Mouse (Mus musculus) heart, embryonic 14.5 days (tissue): ENCODE results near the gene Mal. TPM values are rescaled to one million over a fixed set of nuclear protein-coding genes. Genes with fewer than 3 reads are reported as not detected.
"Not testable (repeated sequence)": the region's sequence is repeated elsewhere in the genome, so short reads cannot be mapped to it uniquely, and the experiment has no call there.

ENCODE experiments used
- ATAC-seq: fragments of 200-750 bp; cut with Nextera tagmentation; 2 replicates; pipeline ENCODE4 v1.8.0; 2017; ENCODE audit warnings: low read depth, moderate TSS enrichment; ENCODE audit not compliant: insufficient number of reproducible peaks, insufficient read depth, low FRiP score
- H3K27ac ChIP-seq, 2 experiments: fragments of 200-500 bp in 1 of 2; fragments of 300-500 bp in 1 of 2; sonication (generic) in 1 of 2; replicated peaks in 1 of 2; 2 replicates each; pipeline ENCODE4 v1.5.1; 2012 to 2014; ENCODE audit warnings: low read depth in 2 of 2, low read length in 2 of 2, control low read depth in 1 of 2, mild to moderate bottlenecking in 1 of 2, mixed read lengths in 1 of 2; ENCODE audit not compliant: control insufficient read depth in 1 of 2, insufficient read depth in 1 of 2
- H3K27me3 ChIP-seq: fragments of 300-500 bp; sonication (generic); 2 replicates; pipeline ENCODE4 v1.6.1; 2014; ENCODE audit warnings: mild to moderate bottlenecking, low read length, control low read depth; ENCODE audit not compliant: control insufficient read depth, insufficient read depth
- H3K36me3 ChIP-seq: fragments of 300-500 bp; sonication (generic); 2 replicates; pipeline ENCODE4 v1.6.1; 2014; ENCODE audit warnings: mild to moderate bottlenecking, control low read depth, low read length, mixed read lengths; ENCODE audit not compliant: control insufficient read depth, insufficient read depth
- H3K4me1 ChIP-seq, 2 experiments: fragments of 200-500 bp in 1 of 2; fragments of 300-500 bp in 1 of 2; sonication (generic) in 1 of 2; 2 replicates each; pipeline ENCODE4 v1.6.1; 2012 to 2014; ENCODE audit warnings: low read length in 2 of 2, control low read depth in 1 of 2, mixed read lengths in 1 of 2; ENCODE audit not compliant: control insufficient read depth in 2 of 2, insufficient read depth in 2 of 2
- H3K4me2 ChIP-seq: fragments of 300-500 bp; sonication (generic); 2 replicates; pipeline ENCODE4 v1.6.1; 2014; ENCODE audit warnings: mild to moderate bottlenecking, low read length
- H3K4me3 ChIP-seq, 2 experiments: fragments of 200-500 bp in 1 of 2; fragments of 300-500 bp in 1 of 2; sonication (generic) in 1 of 2; 2 replicates each; pipeline ENCODE4 v1.5.1; 2012 to 2014; ENCODE audit warnings: low read length in 2 of 2, mild to moderate bottlenecking in 2 of 2, control low read depth in 1 of 2, low read depth in 1 of 2, moderate library complexity in 1 of 2; ENCODE audit not compliant: control insufficient read depth in 1 of 2, insufficient read depth in 1 of 2
- H3K9ac ChIP-seq: fragments of 300-500 bp; sonication (generic); 2 replicates; pipeline ENCODE4 v1.6.1; 2014; ENCODE audit warnings: mild to moderate bottlenecking, low read length
- H3K9me3 ChIP-seq: fragments of 300-500 bp; sonication (generic); 2 replicates; pipeline ENCODE4 v1.6.1; 2016; ENCODE audit warnings: low read length, control low read depth; ENCODE audit not compliant: control insufficient read depth
- WGBS: fragments of 180-500 bp; shearing (Covaris S2); extraction: QIAGEN DNeasy Blood & Tissue Kit; methylation state at CpG from one replicate; pipeline ENCODE4 v1.1.7; 2014; 5-methylcytosine and 5-hydroxymethylcytosine counted together
- polyA plus RNA-seq: library from polyadenylated mRNA; unstranded; fragments of >200 nt; fragmentation: Nextera tagmentation; extraction: Ambion mirVana; gene quantifications from 2 replicates; pipeline ENCODE4 v1.2.1, GENCODE M21; 2014

The Mal gene
- polyA plus RNA-seq, 1 experiment from 2014 or later, result 2.6 TPM

GRCm38 (mm10) chr2:127603383-127603782, 53.1 kb downstream of the Mal start:
- H3K36me3 ChIP-seq, result peaks cover 84% of the 10 kb centered on the region
- not testable (repeated sequence) for H3K4me2 ChIP-seq, H3K9me3 ChIP-seq, H3K27me3 ChIP-seq, H3K9ac ChIP-seq, H3K27ac ChIP-seq, H3K4me1 ChIP-seq, H3K4me3 ChIP-seq
- 48% methylated on average over 5 of the region's 8 CpGs for WGBS
- 0 out of 2 replicates have a peak, but pooled peaks have one; percentile 21 for ATAC-seq

- WGBS, result 63% methylated on average over 4 of the region's 4 CpGs
Measured at GRCm38 (mm10) chr2:127590840-127591239, 65.7 kb downstream of the Mal start.

GRCm38 (mm10) chr2:127590204-127590603, 66.3 kb downstream of the Mal start:
- 69% methylated on average over 15 of the region's 15 CpGs for WGBS
- no peak overlapping the region for H3K27ac ChIP-seq
- H3K4me2 ChIP-seq, result peak overlapping the region; percentile 32
- ATAC-seq, result no peak
- no peak overlapping the region for H3K9ac ChIP-seq
- peaks cover 43% of the 10 kb centered on the region for H3K36me3 ChIP-seq
- H3K4me1 ChIP-seq, result peaks cover 5 to 17% of the 10 kb centered on the region in 2 experiments; a peak in 3 of 4 replicates
- H3K9me3 ChIP-seq, result no peaks in the 10 kb centered on the region
- no peak overlapping the region for H3K4me3 ChIP-seq
- no peaks in the 10 kb centered on the region for H3K27me3 ChIP-seq

More at GRCm38 (mm10) chr2:127590840-127591239, 65.7 kb downstream of the Mal start:
- Histone ChIP-seq H3K9ac (no peak overlapping the region), H3K27ac (0 out of 4 replicates have a peak overlapping the region, but pooled peaks of 1 of the 2 experiments have one; percentile 8), H3K4me1 (peaks cover 5 to 17% of the 10 kb centered on the region in 2 experiments; a peak in 3 of 4 replicates), H3K27me3 (no peaks in the 10 kb centered on the region), H3K36me3 (peaks cover 50% of the 10 kb centered on the region), H3K4me2 (0 out of 2 replicates have a peak overlapping the region, but pooled peaks have one; percentile 32), H3K9me3 (no peaks in the 10 kb centered on the region), H3K4me3 (no peak overlapping the region)
- no peak for ATAC-seq

GRCm38 (mm10) chr2:127588897-127589296, 67.6 kb downstream of the Mal start:
- H3K27ac ChIP-seq, result no peak overlapping the region
- no peak overlapping the region for H3K4me3 ChIP-seq
- no peaks in the 10 kb centered on the region for H3K9me3 ChIP-seq
- H3K4me2 ChIP-seq, result no peak overlapping the region
- WGBS, result 89% methylated on average over 9 of the region's 9 CpGs
- peaks cover 5 to 17% of the 10 kb centered on the region in 2 experiments; a peak in 3 of 4 replicates for H3K4me1 ChIP-seq
- ATAC-seq, result no peak
- peaks cover 30% of the 10 kb centered on the region for H3K36me3 ChIP-seq
- H3K27me3 ChIP-seq, result no peaks in the 10 kb centered on the region
- H3K9ac ChIP-seq, result no peak overlapping the region

GRCm38 (mm10) chr2:127587514-127587844, 69.0 kb downstream of the Mal start:
- Histone ChIP-seq H3K4me3 (peak overlapping the region; percentile 90 to 94), H3K4me1 (peaks cover 5 to 17% of the 10 kb centered on the region in 2 experiments; a peak in 3 of 4 replicates), H3K27me3 (no peaks in the 10 kb centered on the region), H3K9ac (peak overlapping the region; percentile 93), H3K9me3 (no peaks in the 10 kb centered on the region), H3K27ac (peak overlapping the region; percentile 84 to 90), H3K36me3 (peaks cover 17% of the 10 kb centered on the region), H3K4me2 (peak overlapping the region; percentile 93)
- ATAC-seq, result no peak
- WGBS, result 0% methylated on average over 22 of the region's 22 CpGs

DNA sequence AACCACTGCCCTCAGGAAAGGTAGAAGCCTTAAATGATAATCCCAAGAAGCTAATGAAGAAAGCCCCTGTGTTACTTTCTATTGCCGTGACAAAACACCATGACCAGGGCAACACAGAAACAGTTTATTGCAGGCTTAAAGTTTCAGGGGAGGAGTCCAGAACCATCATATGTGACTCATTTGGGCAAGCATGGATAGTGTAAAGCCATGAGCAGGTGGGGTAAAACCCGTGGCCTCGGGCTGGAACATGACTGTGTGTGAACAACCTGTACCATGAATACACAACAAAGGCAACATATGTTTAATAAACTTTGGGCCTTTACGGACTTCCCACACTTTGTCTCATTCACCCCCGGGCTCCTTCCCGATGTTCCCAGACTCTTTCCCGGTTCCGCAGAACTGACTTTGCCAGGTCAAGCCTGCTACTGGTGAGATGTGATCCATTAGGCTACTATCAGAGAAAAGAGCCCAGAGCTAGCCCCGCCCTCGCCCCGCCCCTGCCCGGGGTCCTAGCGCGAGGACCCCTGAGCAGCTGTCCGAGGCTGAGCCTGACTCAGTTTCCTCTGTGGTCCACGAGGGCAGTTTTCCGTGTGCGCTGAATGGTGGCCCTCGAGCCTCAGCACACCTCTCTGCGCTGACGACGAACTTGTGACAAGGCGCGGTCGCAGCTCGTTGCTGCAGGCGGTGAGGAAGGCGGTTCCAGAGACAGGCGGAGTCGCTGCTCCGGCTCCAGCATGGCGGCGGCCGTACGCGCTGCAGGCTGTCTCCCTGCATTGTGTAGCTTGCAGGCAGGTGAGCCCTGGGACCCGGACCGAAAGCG, 69.6 kb downstream of the Mal start, which contains the start of the genes Zfp661 and Mrps5:
Gene Zfp661 (minus strand): TSS at position 401 of the 820 bp plus-strand sequence.
Gene Mrps5 (plus strand): TSS at position 529 of the 820 bp plus-strand sequence.
- Histone ChIP-seq H3K4me2 (peak within 1 kb of the TSS; percentile 93), H3K36me3 (peaks cover 11% of the 10 kb centered on the region), H3K27me3 (no peaks in the 10 kb centered on the region), H3K4me1 (peaks cover 5 to 17% of the 10 kb centered on the region in 2 experiments; a peak in 3 of 4 replicates), H3K27ac (peak within 1 kb of the TSS; percentile 84 to 90), H3K9me3 (no peaks in the 10 kb centered on the region), H3K4me3 (peak within 1 kb of the TSS; percentile 90 to 94), H3K9ac (peak within 1 kb of the TSS; percentile 93)
- 6% methylated on average over 39 of the region's 39 CpGs for WGBS
- peak; percentile 76 for ATAC-seq

- Histone ChIP-seq H3K36me3 (no peaks in the 10 kb centered on the region), H3K9me3 (no peaks in the 10 kb centered on the region), H3K4me1 (peaks cover 3 to 14% of the 10 kb centered on the region in 2 experiments; a peak in 2 of 4 replicates), H3K27ac (no peak overlapping the region), H3K4me2 (peak overlapping the region; percentile 72), H3K27me3 (no peaks in the 10 kb centered on the region), H3K9ac (peak overlapping the region; percentile 75), H3K4me3 (peak overlapping the region; percentile 59 to 73)
- WGBS, result under 1% methylated on average over 24 of the region's 24 CpGs
- peak; percentile 78 for ATAC-seq
Measured at GRCm38 (mm10) chr2:127584436-127584858, 72.0 kb downstream of the Mal start.
